Mouse (Mus musculus) telencephalon, adult 2 months (tissue): Measurements from ENCODE around the gene Trib3.
"Not testable (repeated sequence)": the region's sequence is repeated elsewhere in the genome, so short reads cannot be mapped to it uniquely, and the experiment has no call there.

ENCODE experiments used
- DNase-seq: peaks from one replicate; pipeline ENCODE4 v3.0.0-alpha.2; 2011; ENCODE audit warnings: low read depth, low spot score

Gene Trib3

GRCm38 (mm10) chr2:152343329-152344213, at the start of gene Trib3:
TSS of gene Trib3 (minus strand) at chr2:152344032.
- peak; percentile 28 for DNase-seq

DNA sequence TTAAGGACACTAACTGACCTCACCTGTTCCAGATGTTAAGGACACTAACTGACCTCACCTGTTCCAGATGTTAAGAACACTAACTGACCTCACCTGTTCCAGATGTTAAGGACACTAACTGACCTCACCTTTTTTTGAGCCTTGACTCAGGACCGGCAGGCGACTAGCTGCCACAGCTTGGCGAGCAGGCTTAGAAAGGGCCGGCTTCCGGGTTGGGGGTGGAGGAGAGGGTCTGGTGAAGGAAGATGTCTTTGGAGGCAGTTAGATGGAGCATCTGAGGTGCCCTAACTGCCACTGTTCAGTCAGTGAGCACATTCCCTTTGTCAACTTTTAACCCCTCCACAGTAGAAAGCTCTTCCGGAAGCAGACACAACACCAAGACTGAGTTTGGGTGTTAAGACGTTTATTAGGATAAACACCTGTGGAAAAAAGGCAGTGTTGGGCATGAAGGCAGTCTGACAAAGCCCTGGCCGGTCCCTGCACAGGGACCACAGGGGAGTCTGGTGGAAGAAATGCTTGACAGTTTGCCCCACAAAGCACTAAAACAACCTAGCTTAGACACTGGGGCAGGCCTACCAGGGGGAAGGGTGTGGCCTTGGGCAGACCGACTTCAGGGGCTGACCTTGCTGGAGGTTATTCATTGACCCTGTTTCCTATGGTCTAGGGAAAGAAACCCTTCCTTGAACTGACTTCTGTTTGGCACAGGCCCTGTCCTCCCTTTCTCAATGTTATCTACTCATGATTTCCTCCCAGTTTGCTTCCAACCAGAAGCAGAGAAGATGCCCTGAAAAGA, 49.6 kb upstream of the Trib3 start:
- DNase-seq, result no peak

DNA sequence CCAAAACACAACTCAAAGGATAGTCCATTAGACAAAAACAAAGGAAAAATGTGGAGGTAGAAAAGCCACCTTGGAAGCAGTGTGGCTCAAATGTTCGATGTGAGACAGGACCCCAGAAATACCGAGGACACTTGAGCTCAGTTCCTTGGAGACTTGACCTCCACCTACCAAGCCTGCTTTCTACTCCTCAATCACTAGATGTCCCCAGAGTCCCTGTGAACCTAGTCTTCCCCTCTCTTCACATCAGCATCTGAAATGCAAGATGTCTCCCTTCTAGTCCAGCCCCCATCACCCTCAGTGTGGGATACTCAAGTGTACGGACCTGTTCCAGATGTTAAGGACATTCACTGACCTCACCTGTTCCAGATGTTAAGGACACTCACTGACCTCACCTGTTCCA, 49.0 kb upstream of the Trib3 start:
- no peak for DNase-seq

GRCm38 (mm10) chr2:152384191-152384590, 40.4 kb upstream of the Trib3 start:
- DNase-seq, result no peak

GRCm38 (mm10) chr2:152376345-152376741, 32.5 kb upstream of the Trib3 start, which contains the start of gene Nrsn2:
TSS of gene Nrsn2 (minus strand) at chr2:152376638.
- DNase-seq, result peak; percentile 34

- peak; percentile 38 for DNase-seq
These were observed 32.0 kb upstream of the Trib3 start for GRCm38 (mm10) chr2:152375652-152376344.

GRCm38 (mm10) chr2:152373547-152373946, 29.7 kb upstream of the Trib3 start:
- no peak for DNase-seq

GRCm38 (mm10) chr2:152372661-152373060, 28.8 kb upstream of the Trib3 start:
- no peak for DNase-seq

- no peak for DNase-seq
These were observed 28.3 kb upstream of the Trib3 start for GRCm38 (mm10) chr2:152372104-152372503.

DNA sequence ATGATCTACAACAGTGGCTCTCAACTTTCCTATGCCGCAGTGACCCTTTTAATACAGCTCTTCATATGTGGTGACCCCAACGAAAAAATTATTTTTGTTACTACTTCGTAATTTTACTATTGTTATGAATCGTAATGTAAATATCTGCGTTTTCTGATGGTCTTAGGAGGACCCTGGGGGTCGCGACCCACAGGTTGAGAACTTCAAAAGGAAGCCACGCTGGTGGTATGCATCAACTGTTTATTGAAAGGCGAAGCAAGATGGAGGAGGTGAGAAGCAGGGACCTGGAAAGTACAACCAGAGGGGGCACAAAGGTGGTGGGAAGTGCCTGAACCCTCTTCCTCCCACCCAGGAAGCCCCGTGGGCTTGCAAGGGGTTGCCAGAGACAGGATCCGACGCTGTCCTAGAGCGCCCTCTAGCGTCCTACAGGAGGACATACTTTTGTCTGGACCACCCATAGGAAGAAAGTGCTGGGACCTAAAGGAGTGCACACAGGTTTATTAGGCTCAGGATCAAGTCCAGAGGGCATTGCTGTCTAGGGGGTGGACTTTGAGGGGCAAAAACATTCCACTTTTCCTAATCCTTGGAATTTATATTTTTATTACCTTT, 24.8 kb upstream of the Trib3 start:
- peak; percentile 28 for DNase-seq

DNA sequence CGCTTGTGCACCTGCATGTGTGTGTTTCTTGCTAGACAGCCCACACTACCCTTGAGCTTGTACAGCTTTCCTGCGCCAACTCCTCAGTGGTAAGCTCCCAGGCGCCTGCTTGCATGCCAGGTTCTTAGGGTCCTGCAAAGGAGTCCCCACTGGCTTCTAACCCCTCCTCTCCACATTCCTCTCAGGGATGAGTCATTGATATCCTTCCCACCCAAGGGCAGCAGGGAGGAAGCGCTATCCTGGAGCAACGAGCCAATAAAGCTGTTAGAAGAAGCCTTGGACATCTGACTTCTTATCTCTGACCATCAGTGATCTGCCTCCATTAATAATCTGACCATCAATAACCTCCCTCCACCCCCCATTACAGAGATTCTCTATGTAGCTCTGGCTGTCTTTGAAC, 24.1 kb upstream of the Trib3 start:
- DNase-seq, result no peak

DNA sequence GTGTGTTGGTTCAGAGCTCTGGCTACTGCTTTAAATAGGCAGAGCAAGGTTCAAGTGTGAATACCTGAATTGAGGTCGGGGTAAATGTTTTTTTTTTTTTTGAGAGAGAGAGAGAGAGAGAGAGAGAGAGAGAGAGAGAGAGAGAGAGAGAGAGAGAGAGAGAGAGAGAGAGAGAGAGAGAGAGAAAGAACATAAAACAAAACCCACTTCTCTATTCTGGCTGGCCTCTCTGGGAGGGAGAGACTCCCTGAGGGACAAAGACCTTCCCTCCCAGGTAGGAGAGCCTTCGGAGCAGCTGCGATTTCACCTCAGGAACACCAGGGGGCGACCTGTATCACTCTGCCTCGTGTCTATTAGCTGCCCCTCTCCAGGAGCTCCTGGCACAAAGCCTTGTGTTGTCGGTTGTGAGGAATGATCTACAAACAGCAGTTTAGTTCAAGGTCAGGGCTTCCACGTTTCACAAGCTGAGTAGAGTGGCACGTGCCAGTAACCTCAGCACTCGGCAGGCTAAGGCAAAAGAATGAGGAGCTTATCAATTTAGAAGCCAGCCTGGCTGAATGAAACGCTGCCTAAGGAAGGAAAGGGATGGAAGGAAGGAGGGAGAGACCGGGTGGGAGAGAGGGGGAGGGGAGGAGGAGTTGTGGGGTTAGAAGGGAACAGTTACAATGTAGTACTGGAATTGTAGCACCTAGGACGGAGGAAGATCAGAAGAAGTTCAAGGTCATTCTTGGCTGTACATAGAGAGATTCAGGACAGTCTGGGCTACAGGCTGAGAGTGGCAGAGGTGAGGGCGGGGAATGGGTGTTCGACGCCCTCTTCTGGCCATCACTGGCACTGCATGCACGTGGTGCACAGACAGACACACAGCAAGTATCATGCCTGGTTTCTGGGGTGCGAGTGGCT, 19.7 kb upstream of the Trib3 start:
- DNase-seq, result peak; percentile 49

- no peak for DNase-seq
These were observed 17.4 kb upstream of the Trib3 start for GRCm38 (mm10) chr2:152361193-152361592.

DNA sequence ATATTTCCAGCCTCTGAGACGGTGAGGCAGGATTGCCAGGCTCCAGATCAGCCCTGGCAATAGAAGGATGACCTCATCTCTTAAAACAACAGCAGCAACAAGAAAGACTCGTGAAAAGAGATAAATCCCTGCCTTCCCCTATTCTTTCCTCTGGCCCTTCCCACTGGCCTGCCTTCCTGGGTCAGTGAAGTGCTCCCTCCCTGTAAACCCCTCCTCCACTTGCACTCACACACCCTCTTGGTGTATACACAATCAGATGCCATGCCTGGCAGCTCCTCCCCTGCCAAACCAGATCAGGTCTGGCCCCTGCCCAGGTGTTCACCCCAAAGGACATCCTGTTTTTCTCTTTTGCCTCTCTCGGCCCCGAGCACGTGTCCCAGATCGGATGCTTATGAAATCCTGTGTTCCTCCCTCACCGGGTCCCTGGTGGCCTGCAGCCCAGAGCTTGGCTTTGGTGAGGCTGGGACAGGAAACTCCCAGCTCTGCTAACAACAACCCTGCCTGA, 16.5 kb upstream of the Trib3 start:
- DNase-seq, result no peak

- DNase-seq, result no peak
These were observed 15.8 kb upstream of the Trib3 start for GRCm38 (mm10) chr2:152359616-152360015.

- not testable (repeated sequence) for DNase-seq
These were observed 15.1 kb upstream of the Trib3 start for GRCm38 (mm10) chr2:152358977-152359376.

DNA sequence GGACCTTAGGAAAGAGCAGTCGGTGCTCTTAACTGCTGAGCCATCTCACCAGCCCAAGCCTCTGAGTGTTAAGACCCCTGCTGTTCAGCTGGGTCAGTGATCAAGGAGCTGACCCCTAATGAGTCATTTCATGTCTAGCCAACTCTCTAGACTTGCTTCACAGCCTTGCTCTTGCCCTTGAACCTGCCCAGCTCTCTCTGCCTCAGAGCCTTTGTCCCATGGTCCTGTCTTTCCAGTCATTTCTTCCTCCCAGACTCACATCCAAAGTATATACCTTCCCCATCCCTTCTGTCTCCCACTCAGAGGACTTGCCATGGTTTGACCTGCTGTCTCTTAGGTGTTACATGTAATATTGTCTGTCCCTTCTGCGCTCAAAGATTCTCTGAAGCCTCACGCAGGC, 13.4 kb upstream of the Trib3 start:
- no peak for DNase-seq

- peak; percentile 17 for DNase-seq
These were observed 6.2 kb upstream of the Trib3 start for GRCm38 (mm10) chr2:152349842-152350540.

DNA sequence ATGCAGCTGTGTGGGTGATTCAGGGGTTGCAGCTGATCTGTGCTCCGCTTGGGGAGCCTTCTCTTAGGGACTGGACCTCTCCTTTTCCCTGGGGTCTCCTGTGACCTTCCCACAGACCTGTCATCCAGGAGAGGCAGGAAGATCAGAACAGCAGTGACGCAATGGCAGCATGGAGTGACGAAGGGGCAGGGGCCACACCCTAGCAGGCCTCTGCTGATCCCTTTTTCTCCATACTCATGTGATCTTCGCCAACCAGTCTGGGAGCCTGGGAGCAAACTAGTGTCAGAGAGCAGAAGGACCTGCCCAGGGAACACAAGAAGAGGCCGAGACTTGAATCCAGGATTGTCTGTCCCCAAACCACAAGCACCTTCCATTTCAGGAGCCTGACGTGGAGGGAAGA, 5.4 kb upstream of the Trib3 start:
- DNase-seq, result no peak

- DNase-seq, result no peak
These were observed 3.9 kb upstream of the Trib3 start for GRCm38 (mm10) chr2:152347722-152348121.
